Mouse (Mus musculus) erythroblast, embryonic 14.5 days (primary cell): Measurements from ENCODE around the gene Tubgcp5. TPM values are rescaled to one million over a fixed set of nuclear protein-coding genes. Genes with fewer than 3 reads are reported as not detected.

ENCODE experiments used
- H3K27me3 ChIP-seq: 2 replicates; pipeline ENCODE4 v1.6.1; 2012; ENCODE audit warnings: inconsistent platforms; ENCODE audit not compliant: control insufficient read depth
- H3K36me3 ChIP-seq: 2 replicates; pipeline ENCODE4 v1.6.1; 2012; ENCODE audit warnings: mild to moderate bottlenecking, inconsistent platforms; ENCODE audit not compliant: control insufficient read depth
- H3K4me1 ChIP-seq: 2 replicates; pipeline ENCODE4 v1.6.1; 2012; ENCODE audit warnings: inconsistent platforms; ENCODE audit not compliant: control insufficient read depth
- H3K4me3 ChIP-seq: replicated peaks from 2 replicates; pipeline ENCODE3; 2012; ENCODE audit warnings: moderate library complexity, mild to moderate bottlenecking, inconsistent platforms
- H3K9me3 ChIP-seq: 2 replicates; pipeline ENCODE4 v1.6.1; 2012; ENCODE audit warnings: low read length, inconsistent platforms, mixed read lengths; ENCODE audit not compliant: control insufficient read depth
- GATA1 ChIP-seq: IDR thresholded peaks from 2 replicates; pipeline ENCODE4 v1.6.1; 2012; ENCODE audit warnings: low read length, inconsistent platforms, mixed read lengths
- TAL1 ChIP-seq: IDR thresholded peaks from 3 replicates; pipeline ENCODE4 v1.6.1; 2012; ENCODE audit warnings: low read length, inconsistent platforms, mixed read lengths
- polyA plus RNA-seq: library from polyadenylated mRNA; stranded (reverse); fragments of >175 nt; gene quantifications from 2 replicates; pipeline ENCODE4 v1.2.3, GENCODE M21; 2012

Tubgcp5 gene
- polyA plus RNA-seq, 1 experiment = 0.04 TPM

- Histone ChIP-seq H3K27me3 (no peaks in the 10 kb centered on the region), H3K9me3 (no peaks in the 10 kb centered on the region), H3K36me3 (peaks cover 23% of the 10 kb centered on the region), H3K4me3 (peak overlapping the region; percentile 83), H3K4me1 (peaks cover 31% of the 10 kb centered on the region)
- TF ChIP-seq TAL1 = no peak
- TF ChIP-seq GATA1 = no peak
Observed at GRCm38 (mm10) chr7:55793236-55793951, 560 bp upstream of the Tubgcp5 start.

GRCm38 (mm10) chr7:55799981-55800380 is 6.0 kb downstream of the Tubgcp5 start:
- Histone ChIP-seq H3K27me3 (no peaks in the 10 kb centered on the region), H3K36me3 (peaks cover 79% of the 10 kb centered on the region), H3K4me3 (no peak overlapping the region), H3K4me1 (peaks cover 11% of the 10 kb centered on the region), H3K9me3 (no peaks in the 10 kb centered on the region)
- TF ChIP-seq GATA1 (no peak), TAL1 (no peak)

- H3K4me3 ChIP-seq = no peak overlapping the region
- peaks cover 84% of the 10 kb centered on the region for H3K36me3 ChIP-seq
- H3K4me1 ChIP-seq = no peaks in the 10 kb centered on the region
- H3K9me3 ChIP-seq = no peaks in the 10 kb centered on the region
- H3K27me3 ChIP-seq = no peaks in the 10 kb centered on the region
- no peak for TF ChIP-seq GATA1
- no peak for TF ChIP-seq TAL1
Observed at GRCm38 (mm10) chr7:55809967-55810366, 16.0 kb downstream of the Tubgcp5 start.

- Histone ChIP-seq H3K4me1 (no peaks in the 10 kb centered on the region), H3K9me3 (no peaks in the 10 kb centered on the region), H3K36me3 (peaks cover 88% of the 10 kb centered on the region), H3K4me3 (no peak overlapping the region), H3K27me3 (no peaks in the 10 kb centered on the region)
- TF ChIP-seq TAL1 (no peak), GATA1 (no peak)
Observed at GRCm38 (mm10) chr7:55824468-55824867, 30.5 kb downstream of the Tubgcp5 start.

- no peaks in the 10 kb centered on the region for H3K4me1 ChIP-seq
- no peak overlapping the region for H3K4me3 ChIP-seq
- no peak for TF ChIP-seq GATA1
- no peak for TF ChIP-seq TAL1
- H3K9me3 ChIP-seq = no peaks in the 10 kb centered on the region
- H3K27me3 ChIP-seq = no peaks in the 10 kb centered on the region
- peaks cover 78% of the 10 kb centered on the region for H3K36me3 ChIP-seq
Observed at GRCm38 (mm10) chr7:55827551-55827950, 33.6 kb downstream of the Tubgcp5 start.

GRCm38 (mm10) chr7:55836877-55837276 is 42.9 kb downstream of the Tubgcp5 start:
- peaks cover 8% of the 10 kb centered on the region for H3K27me3 ChIP-seq
- peaks cover 7% of the 10 kb centered on the region for H3K36me3 ChIP-seq
- peaks cover 10% of the 10 kb centered on the region for H3K4me1 ChIP-seq
- no peaks in the 10 kb centered on the region for H3K9me3 ChIP-seq
- H3K4me3 ChIP-seq = no peak overlapping the region
- TF ChIP-seq GATA1 (no peak), TAL1 (no peak)

- TF ChIP-seq TAL1 (no peak), GATA1 (no peak)
- no peaks in the 10 kb centered on the region for H3K36me3 ChIP-seq
- peaks cover 27% of the 10 kb centered on the region for H3K27me3 ChIP-seq
- no peaks in the 10 kb centered on the region for H3K9me3 ChIP-seq
- H3K4me3 ChIP-seq = peak within 1 kb of the TSS; percentile 81
- peaks cover 22% of the 10 kb centered on the region for H3K4me1 ChIP-seq
Observed at GRCm38 (mm10) chr7:55841445-55841844, 47.5 kb downstream of the Tubgcp5 start, which contains the start of gene Cyfip1. Cyfip1 (plus strand) TSS chr7:55841745.

GRCm38 (mm10) chr7:55841977-55842503 is 48.1 kb downstream of the Tubgcp5 start:
- peak overlapping the region; percentile 81 for H3K4me3 ChIP-seq
- peaks cover 27% of the 10 kb centered on the region for H3K27me3 ChIP-seq
- no peaks in the 10 kb centered on the region for H3K36me3 ChIP-seq
- H3K9me3 ChIP-seq = no peaks in the 10 kb centered on the region
- TF ChIP-seq GATA1 (no peak), TAL1 (no peak)
- H3K4me1 ChIP-seq = peaks cover 21% of the 10 kb centered on the region

GRCm38 (mm10) chr7:55842504-55843152 is 48.7 kb downstream of the Tubgcp5 start:
- H3K9me3 ChIP-seq = no peaks in the 10 kb centered on the region
- H3K36me3 ChIP-seq = no peaks in the 10 kb centered on the region
- H3K4me3 ChIP-seq = peak overlapping the region; percentile 81
- peaks cover 27% of the 10 kb centered on the region for H3K27me3 ChIP-seq
- no peak for TF ChIP-seq GATA1
- TF ChIP-seq TAL1 = no peak
- peaks cover 19% of the 10 kb centered on the region for H3K4me1 ChIP-seq
